Mouse (Mus musculus) small intestine, adult 2 months (tissue): ENCODE results near the gene Hoxc5.

ENCODE experiments used
- CTCF ChIP-seq: fragments of 200-500 bp; IDR thresholded peaks from 2 replicates; pipeline ENCODE4 v1.5.1; 2012; ENCODE audit warnings: low read depth, mild to moderate bottlenecking, control low read depth, inconsistent platforms, low read length, moderate library complexity, mixed read lengths; ENCODE audit not compliant: insufficient replicate concordance, insufficient read length; ENCODE audit errors: extremely low read depth
- POLR2A ChIP-seq: fragments of 200-500 bp; IDR thresholded peaks from 2 replicates; pipeline ENCODE4 v1.6.1; 2012; ENCODE audit warnings: low read depth, mild to moderate bottlenecking, control low read depth, inconsistent platforms, low read length, moderate library complexity

DNA sequence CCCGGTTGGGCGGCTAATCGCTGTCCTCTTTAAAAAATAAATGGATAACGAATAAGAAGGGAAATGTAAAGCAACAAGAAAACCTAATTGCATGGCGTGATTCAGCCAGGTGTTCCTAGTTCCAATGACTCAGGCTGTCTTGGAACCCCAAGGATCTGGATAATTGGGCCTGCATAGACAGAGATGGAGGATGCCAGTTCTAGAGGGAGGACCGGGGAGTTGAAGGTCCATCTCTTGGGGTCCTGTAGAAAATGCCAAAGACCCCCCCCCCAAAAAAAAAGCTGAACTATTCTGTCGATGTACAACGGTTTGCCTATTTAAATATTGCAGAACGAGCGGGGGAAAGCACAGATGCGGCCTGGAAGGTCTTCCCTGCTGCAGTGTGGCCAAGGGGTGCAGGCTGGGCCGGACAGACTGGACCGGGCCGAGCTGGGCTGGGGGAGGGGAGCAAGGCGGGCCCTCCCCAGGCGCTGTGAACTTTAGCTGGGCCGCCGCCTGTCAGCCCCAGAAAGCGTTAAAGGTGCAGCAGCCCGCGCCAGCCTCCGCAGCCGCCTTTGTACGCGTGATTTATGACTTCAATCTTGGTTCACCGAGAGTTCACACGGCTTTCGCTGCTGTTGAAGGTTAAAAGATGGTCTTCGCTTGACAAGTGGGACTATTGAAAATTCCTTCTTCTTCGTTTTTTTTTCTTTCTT is 94.0 kb downstream of the Hoxc5 start:
- no peak for TF ChIP-seq CTCF
- no peak for TF ChIP-seq POLR2A
